Mouse (Mus musculus): Measurements from ENCODE around the gene Soga1. TPM values are rescaled to one million over a fixed set of nuclear protein-coding genes. Genes with fewer than 3 reads are reported as not detected.

The Soga1 gene
- total RNA-seq, 4 experiments from 2014 or later = 30.9 to 38.3 (median 34.4) TPM

DNA sequence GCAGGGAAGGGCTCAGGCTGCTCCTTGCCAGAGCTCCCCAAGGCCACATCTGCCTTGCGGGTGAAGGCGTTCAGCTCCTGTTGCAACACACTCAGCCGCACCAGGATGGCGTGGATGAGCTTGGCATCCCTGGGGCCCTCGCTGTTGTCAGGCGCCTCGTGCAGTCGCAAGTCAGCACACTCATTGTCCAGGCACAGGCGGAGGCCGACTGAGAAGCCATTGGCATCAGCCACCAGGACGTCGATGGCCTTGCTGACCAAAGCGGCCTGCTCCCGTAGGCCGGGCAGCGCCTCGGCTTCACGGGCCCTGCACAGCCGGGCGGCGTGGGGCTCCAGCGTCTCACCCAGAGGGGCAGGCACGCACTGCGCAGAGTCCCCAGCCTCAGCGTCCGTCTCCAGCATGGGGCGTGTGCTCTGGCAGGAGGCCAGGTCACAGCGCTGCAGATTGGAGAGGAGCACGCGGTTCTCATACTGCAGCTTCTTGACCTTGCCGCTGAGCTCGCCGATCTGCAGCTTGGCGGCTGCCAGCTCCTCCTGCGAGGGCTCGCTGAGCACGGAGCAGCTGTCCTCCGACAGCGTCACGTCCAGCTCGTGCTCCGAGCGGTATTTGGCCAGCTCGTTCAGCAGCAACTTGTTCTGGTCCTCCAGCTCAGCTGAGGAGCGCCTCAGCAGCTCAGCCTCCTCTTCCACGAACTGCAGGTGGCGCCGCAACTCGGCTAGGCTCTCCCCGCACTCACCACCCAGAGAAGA is 39.0 kb downstream of the Soga1 start:
- no peak for DNase-seq (ENCODE audit: low spot score in 2 of 2)

DNA sequence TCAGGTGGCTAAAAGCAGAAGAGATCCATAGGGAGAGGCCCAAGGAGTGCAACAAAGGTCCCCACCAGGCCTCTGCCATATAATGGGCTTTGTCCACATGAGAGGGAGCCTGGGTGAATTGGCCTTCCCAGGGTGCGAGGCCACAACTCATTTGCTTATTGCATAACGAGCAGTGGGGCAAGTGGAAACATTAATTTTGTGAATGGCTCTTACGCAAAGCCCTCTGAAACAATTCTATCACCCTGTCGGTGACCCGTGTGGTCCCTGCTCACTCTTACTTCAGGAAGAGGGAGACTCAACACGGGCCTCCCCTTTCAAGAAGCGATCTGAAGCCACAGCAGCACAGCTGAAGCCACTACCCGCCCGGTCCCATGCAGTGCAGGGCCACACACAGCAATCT is 41.8 kb downstream of the Soga1 start:
- no peak for DNase-seq (ENCODE audit: low spot score in 2 of 2)

DNA sequence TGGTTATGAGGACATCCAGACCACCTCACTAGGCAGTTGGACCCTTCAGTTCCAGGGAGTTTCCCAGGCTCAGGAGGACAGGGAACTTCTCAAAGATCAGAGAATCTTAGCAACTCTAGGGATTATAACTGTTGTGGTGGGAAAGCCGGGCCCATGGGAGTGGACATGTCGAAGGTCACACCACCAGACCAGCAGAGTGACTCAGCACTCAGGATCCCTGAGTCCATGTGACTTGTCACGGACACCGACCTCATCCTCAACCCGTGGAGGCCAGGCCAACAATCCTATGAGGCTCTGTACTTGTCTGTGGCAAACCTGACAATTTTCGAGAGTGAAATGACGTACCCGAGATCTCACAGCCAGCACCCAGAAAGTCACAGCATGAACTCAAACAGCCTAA is 42.7 kb downstream of the Soga1 start:
- no peak for DNase-seq (ENCODE audit: low spot score in 2 of 2)

DNA sequence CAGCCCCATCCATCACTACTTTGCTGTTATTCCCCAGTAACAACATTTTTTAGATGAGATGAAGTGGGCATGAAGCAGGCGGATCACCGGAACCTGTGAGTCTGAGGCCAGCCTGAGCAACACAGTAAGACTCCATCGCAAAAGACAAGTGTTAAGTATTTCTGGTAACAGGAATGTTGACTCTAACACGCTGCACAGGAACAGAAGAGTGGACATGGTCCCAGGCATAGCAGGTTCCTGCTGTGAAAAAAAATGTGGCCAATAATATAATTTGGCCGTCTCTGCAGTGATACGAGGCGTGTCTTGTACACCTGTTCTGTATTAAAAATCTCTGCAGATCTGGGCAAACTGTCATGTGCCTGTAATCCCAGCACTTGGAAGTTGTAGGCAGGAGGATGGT is 43.7 kb downstream of the Soga1 start:
- DNase-seq (ENCODE audit: low spot score in 2 of 2) = no peak

DNA sequence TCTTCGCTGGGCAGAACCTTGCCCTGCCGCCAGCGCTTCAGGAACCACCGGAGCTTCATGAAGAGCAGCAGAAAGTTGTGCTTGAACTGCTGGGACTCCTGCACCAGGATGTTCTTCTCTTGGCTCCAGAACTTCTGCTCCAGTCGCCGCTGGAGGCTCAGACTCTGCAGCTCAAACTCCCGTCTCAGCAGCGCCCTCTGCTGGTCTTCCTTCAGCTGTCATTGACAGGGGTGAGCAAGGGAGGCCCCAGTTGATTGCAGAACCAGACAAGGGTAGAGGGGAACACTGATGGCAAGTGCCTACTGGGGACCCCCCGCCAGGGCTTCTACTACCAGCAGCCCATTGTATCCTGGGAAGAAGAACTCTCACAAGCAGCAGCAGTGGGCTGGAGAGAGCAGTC is 48.2 kb downstream of the Soga1 start:
- DNase-seq (ENCODE audit: low spot score in 2 of 2) = peak; percentile 70 to 86

DNA sequence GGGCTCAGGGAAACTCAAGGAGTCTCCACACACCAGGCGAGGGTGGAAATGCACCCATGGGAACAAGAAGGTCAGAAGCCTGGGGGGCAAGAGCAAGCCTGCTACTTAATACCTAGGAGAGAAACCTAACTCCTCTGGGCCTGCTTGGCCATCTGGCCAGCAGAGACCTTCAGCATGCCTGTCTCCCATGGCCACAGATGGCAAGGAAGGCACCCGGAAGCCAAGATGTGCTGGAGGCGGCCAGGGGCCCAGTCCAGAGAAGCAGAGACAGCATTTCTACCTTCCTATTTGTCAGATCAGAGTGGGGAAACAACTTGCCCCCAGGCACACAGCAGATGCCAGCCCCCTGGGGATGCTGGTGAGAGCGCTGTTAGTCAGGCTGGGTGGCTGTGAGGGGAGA is 50.8 kb downstream of the Soga1 start:
- no peak for DNase-seq (ENCODE audit: low spot score in 2 of 2)

DNA sequence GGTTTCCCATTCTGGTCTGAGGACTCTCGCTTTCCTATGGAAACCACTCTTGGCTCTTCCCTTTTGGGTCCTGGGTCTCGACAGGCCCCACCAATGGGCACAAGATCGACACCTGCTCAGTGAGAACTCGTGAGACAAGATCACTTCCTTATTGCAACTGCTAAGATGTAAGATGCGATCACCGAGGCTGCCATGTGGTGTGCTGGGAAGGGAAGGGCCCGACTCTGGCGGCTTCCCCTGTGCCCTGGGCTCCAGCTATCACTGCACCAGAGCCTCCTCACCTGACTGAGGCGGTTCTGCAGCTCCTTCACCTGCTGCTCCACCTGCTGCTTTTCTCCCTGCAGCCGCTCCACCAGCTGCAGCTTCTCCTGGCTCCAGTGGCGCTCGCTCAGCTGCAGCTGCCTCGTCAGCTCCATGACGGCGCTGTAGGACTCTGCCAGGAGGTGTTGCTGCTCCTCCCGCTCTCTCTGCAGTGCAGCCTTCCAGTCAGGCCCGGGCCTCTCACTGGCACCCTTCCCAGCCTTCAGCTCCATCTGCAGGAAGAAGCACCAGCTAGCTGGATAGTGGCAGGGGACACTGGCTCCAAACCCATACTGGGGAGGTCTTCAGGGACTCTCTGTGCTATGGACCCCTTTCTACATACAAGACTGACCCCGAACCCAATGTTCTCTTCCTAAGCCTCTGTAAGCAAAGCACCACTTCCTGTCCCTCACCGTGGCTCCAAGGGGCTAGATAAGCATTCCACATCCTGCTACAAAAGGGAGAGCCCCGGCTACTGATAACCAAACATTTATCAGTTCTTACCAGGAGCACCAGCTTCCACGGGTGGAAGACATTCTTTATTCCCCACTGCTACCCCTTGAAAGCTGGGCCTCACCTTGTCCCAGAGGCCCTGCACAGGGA is 51.7 kb downstream of the Soga1 start:
- DNase-seq (ENCODE audit: low spot score in 2 of 2) = peak; percentile 72 to 76

DNA sequence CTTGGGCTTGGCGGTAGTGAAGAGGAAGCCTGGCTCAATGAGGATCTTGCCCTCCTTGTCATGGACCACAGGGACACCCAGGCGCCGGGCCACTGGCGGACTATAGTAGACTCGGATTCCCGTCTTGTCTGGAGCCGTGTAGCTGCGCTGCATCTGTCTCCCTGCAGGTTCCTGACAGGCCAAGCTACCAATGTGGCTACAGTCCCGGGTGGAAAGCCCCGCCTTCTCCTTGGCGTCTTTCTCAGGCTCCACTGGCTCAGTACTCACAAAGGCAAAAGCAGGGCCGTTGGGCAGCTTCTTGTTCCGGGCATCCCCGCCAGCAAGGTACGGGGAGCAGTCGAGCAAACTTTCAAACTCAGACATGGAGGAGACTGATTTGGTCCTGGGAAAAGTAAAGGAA is 57.9 kb downstream of the Soga1 start:
- no peak for DNase-seq (ENCODE audit: low spot score in 2 of 2)

DNA sequence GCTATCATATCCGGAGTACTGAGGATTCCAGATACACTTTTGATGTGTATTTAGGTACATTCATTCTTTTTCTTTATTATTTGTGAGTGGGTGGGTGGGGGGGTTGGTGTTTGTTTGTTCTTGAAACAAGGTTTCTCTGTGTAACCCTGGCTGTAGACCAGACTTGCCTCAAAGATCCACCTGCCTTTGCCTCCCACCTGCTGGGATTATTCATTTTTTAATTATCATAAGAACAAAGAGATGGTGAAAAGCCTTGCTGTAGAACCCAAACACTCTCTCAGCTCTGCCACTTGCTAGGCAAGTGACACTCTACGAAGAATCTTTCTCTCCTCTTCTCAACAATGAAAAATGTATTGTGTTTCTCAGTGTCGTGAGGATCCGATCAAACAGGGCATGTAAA is 59.8 kb downstream of the Soga1 start:
- DNase-seq (ENCODE audit: low spot score in 2 of 2) = no peak

DNA sequence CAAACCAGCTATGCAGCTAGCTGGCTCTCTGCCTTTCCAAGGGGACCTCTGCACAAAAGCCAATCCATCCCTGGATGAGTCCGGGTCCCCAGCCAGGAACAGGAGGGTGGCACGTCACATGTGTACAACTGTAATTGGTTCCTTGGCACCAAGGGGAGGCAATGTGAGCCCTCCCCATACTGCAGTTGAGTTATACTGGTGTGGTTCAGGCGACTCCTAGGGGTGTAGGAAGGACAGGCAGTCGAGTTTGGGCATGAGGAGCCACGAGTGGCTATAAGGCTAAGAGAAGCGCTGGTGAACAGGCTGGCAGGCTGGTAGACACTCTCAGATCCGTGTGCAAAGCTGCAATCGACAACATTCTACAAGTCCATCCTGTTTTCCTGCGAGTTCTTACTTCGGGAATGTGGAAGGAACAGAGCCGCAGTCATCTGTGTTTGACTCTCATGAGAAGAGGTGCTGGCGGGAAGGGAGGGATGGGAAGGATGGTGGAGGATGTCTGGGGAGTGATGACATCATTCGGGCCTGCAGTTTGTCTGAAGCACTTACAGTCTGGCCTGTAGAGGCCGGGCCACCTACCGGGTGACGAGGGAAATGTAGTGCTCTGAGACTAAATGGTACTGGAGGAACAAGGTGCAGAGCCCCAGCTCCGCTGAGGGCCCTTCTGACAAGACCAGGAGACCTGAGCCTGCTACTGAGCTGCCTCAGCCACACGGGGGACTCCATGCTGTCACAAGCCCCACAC is 62.4 kb downstream of the Soga1 start:
- no peak for DNase-seq (ENCODE audit: low spot score in 2 of 2)

DNA sequence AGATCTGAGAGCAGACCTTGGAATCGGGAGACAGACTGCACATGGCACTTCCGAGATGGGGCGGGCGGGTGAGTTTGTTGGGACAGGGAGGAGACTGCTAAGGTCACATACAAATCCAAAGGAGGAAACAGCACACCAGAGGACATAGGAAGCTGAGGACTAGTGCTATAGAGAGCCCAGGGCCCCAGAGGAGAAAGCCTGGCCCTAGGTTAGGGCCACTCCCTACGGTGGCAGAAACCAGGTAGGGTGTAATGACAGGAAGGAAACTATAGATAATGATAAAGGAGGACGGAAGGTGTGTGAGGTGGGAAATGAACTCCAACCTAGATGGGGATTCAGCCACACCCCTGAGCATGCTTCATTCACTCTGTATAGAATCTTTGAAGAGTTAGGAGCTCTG is 66.7 kb downstream of the Soga1 start:
- DNase-seq (ENCODE audit: low spot score in 2 of 2) = no peak

DNA sequence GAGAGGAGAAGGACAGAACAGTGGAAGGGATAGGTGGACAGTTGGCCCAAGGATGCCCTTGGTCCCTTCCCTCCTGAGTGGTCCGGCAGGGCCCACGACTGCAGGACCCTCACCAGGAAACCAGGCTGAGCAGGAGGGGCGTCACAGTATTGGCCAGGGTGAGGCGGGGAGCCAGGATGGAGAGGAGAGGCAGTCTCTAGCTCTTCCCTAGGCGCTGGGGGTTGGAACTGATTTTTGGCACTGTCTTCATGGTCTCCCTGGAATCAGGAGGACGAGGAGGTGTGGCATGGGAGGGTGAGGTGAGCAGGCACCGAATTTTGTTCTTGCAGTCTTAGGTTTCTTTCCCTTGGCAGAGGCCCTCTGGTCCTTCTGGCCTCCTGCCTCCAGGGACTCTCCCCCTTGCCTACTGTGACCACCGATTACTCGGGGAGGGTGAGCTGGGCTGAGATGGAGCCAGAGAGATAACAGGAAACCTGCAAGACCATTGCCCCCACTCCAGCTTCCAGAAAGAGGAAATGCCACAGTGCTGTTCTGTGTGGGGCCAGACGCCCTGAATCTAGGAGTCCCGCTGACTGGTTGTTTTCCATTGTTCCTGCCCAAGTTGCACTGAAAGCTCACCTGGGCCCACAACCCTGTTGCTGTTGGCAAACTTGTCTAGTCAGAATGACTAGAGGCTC is 68.3 kb downstream of the Soga1 start:
- DNase-seq (ENCODE audit: low spot score in 2 of 2) = no peak

DNA sequence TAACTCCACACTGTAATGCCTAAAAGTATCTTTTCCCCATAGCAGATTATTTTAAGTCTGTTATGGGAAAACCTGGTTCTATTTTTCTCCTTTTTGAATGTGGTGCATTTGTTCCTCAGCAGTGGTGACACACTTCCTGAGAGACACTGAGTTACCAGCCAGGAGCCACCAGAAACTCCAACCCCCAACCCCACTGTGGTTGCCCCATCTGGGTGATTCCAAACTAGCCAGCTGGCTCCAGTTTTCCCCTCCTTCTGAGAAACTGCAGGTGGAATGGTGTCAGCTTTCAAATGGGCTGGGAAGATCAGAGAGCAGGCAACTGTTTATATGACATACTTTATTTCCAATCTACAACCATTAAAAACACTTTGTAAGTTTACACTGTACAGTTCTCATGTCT is 68.9 kb downstream of the Soga1 start:
- DNase-seq (ENCODE audit: low spot score in 2 of 2) = no peak

DNA sequence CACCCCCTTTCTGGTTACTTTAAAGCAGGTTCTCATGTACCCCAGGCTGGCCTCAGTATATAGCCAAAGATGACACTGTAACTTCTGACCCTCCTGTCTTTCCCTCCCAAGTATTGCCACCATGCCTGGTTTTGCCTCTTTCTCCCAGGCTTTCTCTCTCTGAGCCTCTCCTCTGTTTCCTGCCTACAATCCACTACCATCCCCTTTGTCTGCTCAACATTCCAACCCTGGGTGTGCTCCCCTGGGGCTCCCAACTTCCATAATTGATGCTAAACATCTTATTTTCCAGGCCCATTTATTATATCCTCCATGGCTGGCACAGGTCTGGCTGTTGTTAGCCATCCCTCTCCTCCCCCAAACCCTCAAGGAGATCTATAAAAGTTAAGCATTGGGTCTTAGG is 70.5 kb downstream of the Soga1 start:
- DNase-seq (ENCODE audit: low spot score in 2 of 2) = no peak

DNA sequence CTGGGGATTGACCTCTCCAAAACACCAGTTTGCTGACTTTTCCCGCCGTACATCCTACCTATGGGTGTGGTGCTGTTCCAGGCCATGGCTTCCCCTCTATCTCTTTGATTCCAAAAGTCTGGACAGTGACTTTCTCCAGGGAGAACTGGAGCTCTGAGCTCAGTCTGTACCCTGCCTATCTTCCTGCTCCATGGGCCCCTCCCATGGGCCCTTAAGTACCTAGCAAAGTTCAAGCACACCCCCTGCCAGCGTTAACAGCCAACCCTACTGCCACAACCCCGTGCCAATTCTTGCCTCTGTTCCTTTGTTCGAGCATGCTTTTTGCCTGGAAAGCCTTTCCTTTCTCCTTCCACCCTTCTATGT is 71.8 kb downstream of the Soga1 start:
- no peak for DNase-seq (ENCODE audit: low spot score in 2 of 2)

DNA sequence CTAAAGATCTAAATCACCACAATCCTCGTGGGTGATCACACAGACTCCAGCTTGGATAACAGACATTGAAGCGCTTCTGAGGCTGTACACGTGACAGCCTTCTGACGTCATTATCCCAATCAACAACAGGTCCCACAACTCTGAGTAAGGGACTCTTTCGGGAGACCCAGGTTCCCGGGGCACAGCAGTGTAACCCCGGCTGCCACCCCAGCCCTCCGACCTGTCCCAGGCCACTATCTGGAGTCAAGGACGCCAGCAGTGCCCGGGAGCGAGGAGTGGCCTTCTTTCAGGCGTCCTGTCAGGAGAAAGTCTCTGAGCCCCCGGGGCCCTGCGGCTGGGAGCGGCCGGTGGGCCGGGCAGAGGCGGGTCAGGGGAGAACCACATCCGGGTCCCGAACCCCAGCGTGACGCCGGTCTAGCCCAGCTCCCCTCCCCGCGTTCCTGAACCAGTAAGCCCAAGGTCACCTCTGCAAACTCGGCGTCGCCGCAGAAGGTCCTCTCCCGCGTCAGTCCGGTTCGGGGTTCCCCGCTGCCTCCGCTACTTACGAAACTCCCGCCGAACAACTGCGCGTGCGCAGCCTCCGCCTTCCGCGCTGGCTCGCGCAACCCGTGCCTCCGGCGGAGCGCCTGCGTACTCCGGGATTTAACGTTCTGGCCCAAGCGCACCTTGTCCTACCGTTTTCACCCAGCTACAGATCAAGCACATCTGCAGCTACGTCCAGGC is 72.4 kb downstream of the Soga1 start, which contains the start of gene Dsn1:
TSS of gene Dsn1 (minus strand) at position 644 of the 723 bp plus-strand sequence.
- DNase-seq (ENCODE audit: low spot score in 2 of 2) = peak; percentile 76 to 89

DNA sequence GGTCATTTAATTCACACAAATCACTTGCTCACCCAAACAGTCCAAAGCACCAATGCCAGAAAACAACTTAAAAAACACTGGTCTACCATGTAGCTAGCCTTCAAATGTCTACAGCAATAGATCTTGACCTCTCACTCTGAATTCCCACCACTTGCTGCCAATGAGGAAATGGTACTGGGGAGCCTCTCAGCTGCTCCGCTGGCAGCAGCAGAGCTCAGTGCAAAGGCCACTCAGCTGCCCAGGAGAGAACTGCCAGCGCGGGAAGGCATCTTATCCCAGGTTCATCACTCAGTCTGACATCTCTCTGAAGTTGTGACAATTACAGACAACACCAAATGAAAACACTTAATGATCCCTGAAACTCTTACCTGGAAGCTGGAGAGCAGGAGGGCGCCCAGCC is 76.7 kb downstream of the Soga1 start:
- no peak for DNase-seq (ENCODE audit: low spot score in 2 of 2)

DNA sequence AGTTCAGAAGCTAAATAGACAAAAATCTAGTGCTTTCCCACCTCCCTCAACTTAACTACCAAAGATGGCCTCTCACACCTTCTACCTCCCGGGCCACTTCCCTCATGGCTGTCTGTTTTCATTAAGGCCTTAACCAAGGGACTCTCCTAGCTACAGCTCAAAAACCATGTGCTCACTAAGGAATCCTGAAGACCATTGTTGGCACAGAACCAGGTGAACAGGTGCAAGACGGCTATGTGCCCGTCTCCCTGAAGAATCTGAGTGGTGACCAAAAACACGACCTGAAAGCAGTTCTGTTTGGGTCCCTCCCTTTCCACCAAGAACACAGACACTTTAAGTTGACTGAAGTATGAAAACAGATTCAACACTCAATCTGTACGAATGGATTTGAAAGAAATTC is 80.8 kb downstream of the Soga1 start:
- DNase-seq (ENCODE audit: low spot score in 2 of 2) = no peak

DNA sequence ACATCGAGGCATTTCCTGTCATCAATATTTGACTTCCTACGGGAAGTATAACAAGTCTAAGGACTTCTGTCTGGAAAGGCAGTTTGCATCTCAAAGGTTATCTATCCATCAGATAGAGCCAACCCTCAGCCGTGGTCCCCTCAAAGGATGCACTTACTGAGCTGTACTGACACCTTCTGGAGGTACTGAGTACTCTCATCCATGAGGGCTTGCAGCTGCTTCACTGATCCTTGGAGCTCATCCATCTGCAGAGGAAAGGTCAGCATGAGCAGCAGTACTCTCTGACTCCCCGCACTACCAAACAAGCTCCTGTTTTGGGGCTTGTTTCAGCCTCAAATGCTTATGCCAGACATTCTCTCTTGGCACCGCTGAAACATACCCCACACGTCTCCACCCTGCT is 82.5 kb downstream of the Soga1 start:
- no peak for DNase-seq (ENCODE audit: low spot score in 2 of 2)

DNA sequence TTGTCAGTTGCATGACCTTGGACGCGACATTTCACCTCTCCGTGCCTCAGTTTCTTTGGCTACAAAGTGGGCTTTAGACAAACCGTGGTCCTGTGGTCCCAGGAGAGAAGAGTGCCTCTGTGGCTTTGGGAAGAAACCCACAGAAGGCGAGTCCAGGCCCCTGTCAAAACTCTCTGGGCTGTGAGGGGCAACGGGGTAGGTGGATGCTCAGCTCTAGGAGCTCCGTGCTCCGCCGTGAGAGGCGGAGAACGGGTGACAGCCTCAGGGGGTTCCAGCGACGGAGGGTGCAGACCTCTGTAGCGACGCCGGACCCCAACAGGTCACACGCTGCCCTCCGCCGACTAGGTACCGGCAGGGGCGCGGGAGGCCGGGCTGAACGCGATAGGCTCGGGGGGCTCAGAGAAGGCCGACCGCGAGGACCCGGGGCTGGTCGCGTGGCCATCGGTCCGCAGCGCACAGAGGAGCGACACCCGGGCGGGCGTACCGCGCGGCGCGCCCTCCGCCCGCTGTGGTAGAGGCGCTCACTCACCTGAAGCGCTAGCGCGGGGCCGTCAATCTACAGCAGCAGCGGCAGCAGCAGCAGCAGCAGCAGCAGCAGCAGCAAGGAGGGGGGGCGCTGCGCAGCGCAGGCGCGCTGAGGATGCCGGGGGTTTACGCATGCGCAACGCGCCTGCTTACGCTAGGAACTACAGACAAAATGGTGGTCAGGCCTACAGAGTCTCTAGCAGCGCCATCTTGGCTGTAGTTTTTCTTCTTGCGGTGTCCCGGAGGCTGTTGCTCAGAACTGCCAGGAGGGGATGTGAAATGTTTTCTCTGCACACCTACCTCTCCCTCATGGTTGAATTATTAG is 87.4 kb downstream of the Soga1 start, which contains the start of gene Ndrg3:
TSS of gene Ndrg3 (minus strand) at position 587 of the 850 bp plus-strand sequence.
- peak; percentile 94 to 96 for DNase-seq (ENCODE audit: low spot score in 2 of 2)

All from layer of hippocampus, adult 8-10 months (tissue).